Mouse (Mus musculus): ENCODE data around the gene Slc1a4.

Gene Slc1a4

GRCm38 (mm10) chr11:20253088-20253487, 79.4 kb downstream of the Slc1a4 start:
- DNase-seq (ENCODE audit: low spot score) = no peak
